8 mouse cellular contexts compared by ENCODE assay signal in genomic region chr17:83732166-83732629, GRCm38 (mm10). TPM values are rescaled to one million over a fixed set of nuclear protein-coding genes. Genes with fewer than 3 reads are reported as not detected.
A peak's percentile ranks its signal among the peaks of the same experiment; 100 is the strongest.
DNase-seq lines count a peak whose midpoint lies in the region; ATAC-seq lines count a peak whose summit lies in the region.

No protein-coding gene starts in this region.

- H3K27ac ChIP-seq in hindbrain, embryonic 11.5 days (ENCODE audit: low read depth, low read length): no peak overlapping the region

- no peaks in the 10 kb centered on the region for H3K27me3 ChIP-seq in hindbrain, embryonic 11.5 days (ENCODE audit: control insufficient read depth, insufficient read depth, low read length)

- no peak overlapping the region for H3K4me3 ChIP-seq in hindbrain, embryonic 11.5 days (ENCODE audit: low read depth, low read length)

- no peaks in the 10 kb centered on the region for H3K36me3 ChIP-seq in hindbrain, embryonic 11.5 days (ENCODE audit: control insufficient read depth, insufficient read depth, low read length)

- no peak overlapping the region for H3K4me2 ChIP-seq in hindbrain, embryonic 11.5 days (replicated peaks; ENCODE audit: low read depth, low read length)

- peak; percentile 82 for ATAC-seq in megakaryocyte progenitor cell, adult 5-6 weeks (replicated peaks; ENCODE audit: poor library complexity)
- ATAC-seq in hindbrain, embryonic 11.5 days (ENCODE audit: low FRiP score): no peak

- WGBS in hindbrain, embryonic 11.5 days: 62% methylated on average over 10 of the region's 10 CpGs

- H3K4me1 ChIP-seq in hindbrain, embryonic 11.5 days (replicated peaks; ENCODE audit: control insufficient read depth, insufficient read depth, low read length): no peaks in the 10 kb centered on the region

- no peaks in the 10 kb centered on the region for H3K9me3 ChIP-seq in hindbrain, embryonic 11.5 days (ENCODE audit: control insufficient read depth, low read length)

- DNase-seq in right cerebral cortex, adult 2 months (ENCODE audit: low spot score in 2 of 2): peak; percentile 53 to 63
- DNase-seq in right cerebral cortex, postnatal 4 days: no peak
- peak; percentile 68 to 71 for DNase-seq in adrenal gland, postnatal 36 days
- DNase-seq in heart, adult 8-10 months (ENCODE audit: low spot score): peak; percentile 58
- peak; percentile 17 to 33 for DNase-seq in layer of hippocampus, postnatal 14 days (ENCODE audit: low spot score in 2 of 2)
- peak; percentile 63 for DNase-seq in thymus, postnatal 25 days
- no peak for DNase-seq in hindbrain, embryonic 11.5 days (ENCODE audit: low spot score)

- H3K9ac ChIP-seq in hindbrain, embryonic 11.5 days (ENCODE audit: low read depth, low read length): no peak overlapping the region

RNA-seq across cellular contexts. Expression of gene Mta3, which starts 26.2 kb away (rescaled TPM):
- total RNA-seq in adrenal gland, postnatal 36 days (2021): 10 to 100 TPM; 73.9 to 75.6 TPM
- 10 to 100 TPM; 17.6 to 19.6 (median 18.6) TPM for total RNA-seq in heart, adult 8-10 months (2022)
- total RNA-seq in layer of hippocampus, postnatal 14 days (2021): 10 to 100 TPM; 64.6 to 66.5 TPM
- 51.0 and 54.1 TPM in 2 replicates for total RNA-seq in megakaryocyte progenitor cell, adult 5-6 weeks (2015)
- total RNA-seq in megakaryocyte progenitor cell, adult 5-6 weeks (2017): 29.0 and 40.3 TPM in 2 replicates
- 41.1 and 41.7 TPM in 2 replicates for polyA plus RNA-seq in hindbrain, embryonic 11.5 days (2014; fragmentation: Nextera tagmentation; extraction: Ambion mirVana)

Comparison
In these comparisons a context has a peak if more than half of its experiments do, and no peak if none do; other contexts are left out.
1. DNase-seq: peak in right cerebral cortex, adult 2 months (2 of 2), adrenal gland, postnatal 36 days (2 of 2), heart, adult 8-10 months (single experiment), layer of hippocampus, postnatal 14 days (2 of 2) and thymus, postnatal 25 days (single experiment); none in right cerebral cortex, postnatal 4 days (single experiment) and hindbrain, embryonic 11.5 days (single experiment).